Mouse (Mus musculus) limb, embryonic 12.5 days (tissue): ENCODE measurements at regions not wholly inside any gene's neighbourhood (a gene's known extent, or its start where the extent isn't known, plus 50 kb on each side); places are given as distances from the start of the nearest gene placed in this dataset.

Experiments used
- ATAC-seq: fragments of 200-750 bp; cut with Nextera tagmentation; 2 replicates; pipeline ENCODE4 v1.8.0; 2017; ENCODE audit warnings: low read depth, moderate TSS enrichment; ENCODE audit not compliant: insufficient number of reproducible peaks, insufficient read depth, low FRiP score, low TSS enrichment
- H3K27ac ChIP-seq: fragments of 300-500 bp; sonication (generic); 2 replicates; pipeline ENCODE4 v1.5.1; 2016; ENCODE audit warnings: mild to moderate bottlenecking, moderate library complexity
- H3K27me3 ChIP-seq: fragments of 300-500 bp; sonication (generic); 2 replicates; pipeline ENCODE4 v1.6.1; 2016; ENCODE audit warnings: mild to moderate bottlenecking, moderate library complexity
- H3K36me3 ChIP-seq: fragments of 300-500 bp; sonication (generic); 2 replicates; pipeline ENCODE4 v1.6.1; 2016; ENCODE audit warnings: mild to moderate bottlenecking, moderate library complexity
- H3K4me1 ChIP-seq: fragments of 300-500 bp; sonication (generic); replicated peaks from 2 replicates; pipeline ENCODE4 v1.6.1; 2016
- H3K4me2 ChIP-seq: fragments of 300-500 bp; sonication (generic); 2 replicates; pipeline ENCODE4 v1.6.1; 2016; ENCODE audit warnings: mild to moderate bottlenecking, moderate library complexity
- H3K4me3 ChIP-seq: fragments of 300-500 bp; sonication (generic); replicated peaks from 2 replicates; pipeline ENCODE4 v1.5.1; 2016; ENCODE audit warnings: mild to moderate bottlenecking
- H3K9ac ChIP-seq: fragments of 300-500 bp; sonication (generic); replicated peaks from 2 replicates; pipeline ENCODE4 v1.6.1; 2016; ENCODE audit warnings: mild to moderate bottlenecking, moderate library complexity
- H3K9me3 ChIP-seq: fragments of 300-500 bp; sonication (generic); 2 replicates; pipeline ENCODE4 v1.6.1; 2016; ENCODE audit warnings: mild to moderate bottlenecking, moderate library complexity
- WGBS: fragments of 180-500 bp; shearing (Covaris S2); methylation state at CpG from one replicate; pipeline ENCODE4 v1.1.7; 2016; 5-methylcytosine and 5-hydroxymethylcytosine counted together

GRCm38 (mm10) chr13:78577497-78577896 lies 377.9 kb upstream of the Nr2f1 start:
- peaks cover 10% of the 10 kb centered on the region for H3K4me1 ChIP-seq
- H3K27ac ChIP-seq: no peak overlapping the region
- no peaks in the 10 kb centered on the region for H3K27me3 ChIP-seq
- no peak overlapping the region for H3K9ac ChIP-seq
- H3K9me3 ChIP-seq: no peaks in the 10 kb centered on the region
- no peaks in the 10 kb centered on the region for H3K36me3 ChIP-seq
- 80% methylated on average over 1 of the region's 1 CpGs for WGBS
- no peak for ATAC-seq
- no peak overlapping the region for H3K4me2 ChIP-seq
- no peak overlapping the region for H3K4me3 ChIP-seq

GRCm38 (mm10) chr13:78576300-78577296 lies 377.0 kb upstream of the Nr2f1 start:
- no peaks in the 10 kb centered on the region for H3K9me3 ChIP-seq
- H3K27ac ChIP-seq: no peak overlapping the region
- H3K4me3 ChIP-seq: no peak overlapping the region
- WGBS: 60% methylated on average over 9 of the region's 9 CpGs
- no peak overlapping the region for H3K9ac ChIP-seq
- H3K4me1 ChIP-seq: peaks cover 7% of the 10 kb centered on the region
- H3K4me2 ChIP-seq: no peak overlapping the region
- no peaks in the 10 kb centered on the region for H3K27me3 ChIP-seq
- ATAC-seq: no peak
- H3K36me3 ChIP-seq: no peaks in the 10 kb centered on the region

GRCm38 (mm10) chr13:78571093-78571492 lies 371.5 kb upstream of the Nr2f1 start:
- Histone ChIP-seq H3K36me3 (no peaks in the 10 kb centered on the region), H3K4me1 (no peaks in the 10 kb centered on the region), H3K27me3 (no peaks in the 10 kb centered on the region), H3K9me3 (no peaks in the 10 kb centered on the region), H3K9ac (no peak overlapping the region), H3K4me2 (no peak overlapping the region), H3K4me3 (no peak overlapping the region), H3K27ac (no peak overlapping the region)
- ATAC-seq: no peak
- 76% methylated on average over 2 of the region's 2 CpGs for WGBS

GRCm38 (mm10) chr13:78524446-78524937 lies 324.9 kb upstream of the Nr2f1 start:
- 37% methylated on average over 2 of the region's 2 CpGs for WGBS
- Histone ChIP-seq H3K36me3 (no peaks in the 10 kb centered on the region), H3K4me1 (no peaks in the 10 kb centered on the region), H3K9me3 (no peaks in the 10 kb centered on the region), H3K4me3 (no peak overlapping the region), H3K9ac (no peak overlapping the region), H3K27me3 (no peaks in the 10 kb centered on the region), H3K27ac (no peak overlapping the region), H3K4me2 (no peak overlapping the region)
- no peak for ATAC-seq

GRCm38 (mm10) chr13:78520771-78521170 lies 321.2 kb upstream of the Nr2f1 start:
- no peaks in the 10 kb centered on the region for H3K27me3 ChIP-seq
- ATAC-seq: no peak
- no peaks in the 10 kb centered on the region for H3K4me1 ChIP-seq
- 85% methylated on average over 1 of the region's 1 CpGs for WGBS
- H3K27ac ChIP-seq: no peak overlapping the region
- H3K9ac ChIP-seq: no peak overlapping the region
- H3K4me3 ChIP-seq: no peak overlapping the region
- no peaks in the 10 kb centered on the region for H3K36me3 ChIP-seq
- H3K4me2 ChIP-seq: no peak overlapping the region
- H3K9me3 ChIP-seq: no peaks in the 10 kb centered on the region

- 89% methylated on average over 3 of the region's 3 CpGs for WGBS
- H3K4me2 ChIP-seq: no peak overlapping the region
- ATAC-seq: no peak
- H3K4me1 ChIP-seq: no peaks in the 10 kb centered on the region
- H3K27me3 ChIP-seq: no peaks in the 10 kb centered on the region
- no peak overlapping the region for H3K9ac ChIP-seq
- H3K4me3 ChIP-seq: no peak overlapping the region
- no peaks in the 10 kb centered on the region for H3K9me3 ChIP-seq
- no peaks in the 10 kb centered on the region for H3K36me3 ChIP-seq
- H3K27ac ChIP-seq: no peak overlapping the region
Observed at GRCm38 (mm10) chr13:78520186-78520585, 320.6 kb upstream of the Nr2f1 start.

GRCm38 (mm10) chr13:78500551-78500950 lies 301.0 kb upstream of the Nr2f1 start:
- Histone ChIP-seq H3K4me3 (no peak overlapping the region), H3K36me3 (no peaks in the 10 kb centered on the region), H3K4me2 (no peak overlapping the region), H3K9ac (no peak overlapping the region), H3K27me3 (no peaks in the 10 kb centered on the region), H3K27ac (no peak overlapping the region), H3K9me3 (no peaks in the 10 kb centered on the region), H3K4me1 (no peaks in the 10 kb centered on the region)
- ATAC-seq: no peak
- WGBS: 78% methylated on average over 7 of the region's 7 CpGs

- Histone ChIP-seq H3K27ac (no peak overlapping the region), H3K36me3 (no peaks in the 10 kb centered on the region), H3K27me3 (no peaks in the 10 kb centered on the region), H3K9ac (no peak overlapping the region), H3K4me2 (no peak overlapping the region), H3K4me1 (0 out of 2 replicates have a peak, but pooled peaks cover 6% of the 10 kb centered on the region), H3K4me3 (no peak overlapping the region), H3K9me3 (no peaks in the 10 kb centered on the region)
- no peak for ATAC-seq
- WGBS: 79% methylated on average over 2 of the region's 2 CpGs
Observed at GRCm38 (mm10) chr13:78483760-78484357, 284.3 kb upstream of the Nr2f1 start.

- Histone ChIP-seq H3K27me3 (no peaks in the 10 kb centered on the region), H3K4me1 (0 out of 2 replicates have a peak, but pooled peaks cover 6% of the 10 kb centered on the region), H3K9ac (no peak overlapping the region), H3K4me2 (no peak overlapping the region), H3K27ac (no peak overlapping the region), H3K9me3 (no peaks in the 10 kb centered on the region), H3K4me3 (no peak overlapping the region), H3K36me3 (no peaks in the 10 kb centered on the region)
- ATAC-seq: peak; percentile 78; the same call in 1 of the 2 replicates
- 54% methylated on average over 9 of the region's 9 CpGs for WGBS
Observed at GRCm38 (mm10) chr13:78482929-78483759, 283.6 kb upstream of the Nr2f1 start.

GRCm38 (mm10) chr13:78451333-78452070 lies 251.9 kb upstream of the Nr2f1 start:
- Histone ChIP-seq H3K27me3 (no peaks in the 10 kb centered on the region), H3K4me2 (no peak overlapping the region), H3K4me3 (no peak overlapping the region), H3K4me1 (peaks cover 3% of the 10 kb centered on the region; the same call in 1 of the 2 replicates), H3K27ac (no peak overlapping the region), H3K36me3 (no peaks in the 10 kb centered on the region), H3K9ac (no peak overlapping the region), H3K9me3 (no peaks in the 10 kb centered on the region)
- ATAC-seq: no peak
- 43% methylated on average over 2 of the region's 2 CpGs for WGBS
